Mouse (Mus musculus): ENCODE data around the gene Gckr. TPM values are rescaled to one million over a fixed set of nuclear protein-coding genes. Genes with fewer than 3 reads are reported as not detected.

The Gckr gene
- polyA plus RNA-seq (2015; fragmentation: Nextera tagmentation; extraction: Ambion mirVana) = 0.12 and 0.16 TPM in 2 replicates

DNA sequence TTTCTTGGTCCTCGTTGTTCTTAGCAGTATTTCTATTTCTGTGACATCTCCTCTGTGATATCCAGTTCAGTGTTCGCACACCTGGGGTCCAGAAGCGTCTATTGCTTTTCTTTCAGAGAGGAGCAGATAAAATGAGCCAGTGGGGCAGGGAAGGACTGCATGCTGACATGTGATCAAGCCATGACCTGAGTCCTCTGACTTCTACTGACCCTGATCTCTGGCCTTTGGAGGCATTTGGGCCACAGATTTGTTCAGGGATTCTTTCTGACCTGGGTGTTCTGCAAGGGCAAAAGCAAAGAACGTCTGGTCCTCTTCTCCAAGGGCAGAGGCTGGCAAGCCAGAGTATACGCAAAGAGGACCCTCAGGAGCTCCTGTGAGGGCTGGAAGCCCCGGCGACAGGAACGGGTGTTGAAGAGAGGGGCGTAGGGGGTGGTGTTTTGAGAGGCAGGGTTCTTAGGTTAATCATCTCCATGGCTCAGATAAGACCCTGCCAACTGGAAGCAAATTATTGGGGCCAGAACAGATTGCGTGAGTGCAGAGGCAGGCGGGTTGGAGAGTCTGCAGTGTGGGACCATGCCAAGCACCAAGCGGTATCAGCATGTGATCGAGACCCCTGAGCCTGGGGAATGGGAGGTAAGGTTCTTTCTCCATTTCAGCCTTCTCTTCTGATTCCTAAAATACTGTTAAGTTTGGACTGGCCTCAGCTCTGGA, at the start of gene Gckr:
Gene Gckr (plus strand): TSS at position 397 of the 711 bp plus-strand sequence.
- no peak within 1 kb of the TSS; the same call in 1 of the 2 replicates for H3K4me3 ChIP-seq
- H3K27ac ChIP-seq = no peak within 1 kb of the TSS
- peaks cover 22% of the 10 kb centered on the region for H3K4me1 ChIP-seq
- H3K27me3 ChIP-seq = no peaks in the 10 kb centered on the region
- ATAC-seq = no peak
- H3K9ac ChIP-seq = no peak within 1 kb of the TSS
- peak within 1 kb of the TSS; percentile 94 for H3K4me2 ChIP-seq
- 84% methylated on average over 13 of the region's 13 CpGs for WGBS
- H3K36me3 ChIP-seq (ENCODE audit: poor library complexity, severe bottlenecking) = peaks cover 13% of the 10 kb centered on the region
- no peaks in the 10 kb centered on the region for H3K9me3 ChIP-seq (replicated peaks)

GRCm38 (mm10) chr5:31250716-31251115, 46.5 kb upstream of the Gckr start:
- Histone ChIP-seq H3K4me2 (no peak overlapping the region), H3K4me3 (no peak overlapping the region), H3K4me1 (peaks cover 13% of the 10 kb centered on the region), H3K27me3 (no peaks in the 10 kb centered on the region), H3K27ac (no peak overlapping the region), H3K9me3 (replicated peaks) (no peaks in the 10 kb centered on the region), H3K36me3 (ENCODE audit: poor library complexity, severe bottlenecking) (peaks cover 98% of the 10 kb centered on the region), H3K9ac (peak overlapping the region; percentile 47; the same call in 1 of the 2 replicates)
- WGBS = 56% methylated on average over 4 of the region's 4 CpGs
- ATAC-seq = peak; percentile 52; the same call in 1 of the 2 replicates

DNA sequence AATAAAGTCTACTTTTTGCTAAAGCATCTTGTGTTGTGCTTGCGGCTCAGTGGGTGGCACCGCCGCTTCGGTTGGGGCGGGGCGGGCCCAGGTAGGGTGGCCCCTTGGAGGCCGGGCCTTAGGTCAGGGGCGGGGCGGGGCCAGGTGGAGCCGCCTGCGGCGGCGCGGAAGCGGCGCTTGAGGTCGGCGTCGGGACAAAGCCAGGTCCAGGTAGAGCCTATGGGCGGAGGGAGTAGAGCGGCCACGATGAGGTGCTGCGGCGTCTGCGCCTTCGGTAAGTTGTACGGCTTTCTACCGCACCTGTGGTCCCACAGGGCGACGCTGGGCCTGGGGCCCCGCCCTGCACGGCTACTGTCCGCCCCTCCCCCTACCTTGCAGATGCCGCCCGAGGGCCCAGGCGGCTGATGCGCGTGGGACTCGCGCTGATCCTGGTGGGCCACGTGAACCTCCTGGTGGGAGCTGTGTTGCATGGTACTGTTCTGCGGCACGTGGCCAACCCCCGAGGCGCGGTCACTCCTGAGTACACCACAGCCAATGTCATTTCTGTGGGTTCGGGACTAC, 45.6 kb upstream of the Gckr start, which contains the start of gene Krtcap3:
Gene Krtcap3 (plus strand): TSS at position 151 of the 561 bp plus-strand sequence.
- Histone ChIP-seq H3K9ac (peak within 1 kb of the TSS; percentile 47), H3K9me3 (replicated peaks) (no peaks in the 10 kb centered on the region), H3K27ac (no peak within 1 kb of the TSS), H3K4me1 (peaks cover 13% of the 10 kb centered on the region), H3K4me2 (peak within 1 kb of the TSS; percentile 50), H3K27me3 (no peaks in the 10 kb centered on the region), H3K36me3 (ENCODE audit: poor library complexity, severe bottlenecking) (peaks cover 97% of the 10 kb centered on the region), H3K4me3 (peak within 1 kb of the TSS; percentile 24)
- ATAC-seq = peak; percentile 63
- WGBS = 9% methylated on average over 46 of the region's 47 CpGs

GRCm38 (mm10) chr5:31252151-31252550, 45.1 kb upstream of the Gckr start:
- Histone ChIP-seq H3K4me3 (no peak overlapping the region), H3K4me2 (peak overlapping the region; percentile 50; the same call in 1 of the 2 replicates), H3K27me3 (no peaks in the 10 kb centered on the region), H3K27ac (no peak overlapping the region), H3K36me3 (ENCODE audit: poor library complexity, severe bottlenecking) (peaks cover 94% of the 10 kb centered on the region), H3K4me1 (peaks cover 13% of the 10 kb centered on the region), H3K9me3 (replicated peaks) (no peaks in the 10 kb centered on the region), H3K9ac (no peak overlapping the region)
- 41% methylated on average over 10 of the region's 10 CpGs for WGBS
- 0 out of 2 replicates have a peak, but pooled peaks have one; percentile 7 for ATAC-seq

DNA sequence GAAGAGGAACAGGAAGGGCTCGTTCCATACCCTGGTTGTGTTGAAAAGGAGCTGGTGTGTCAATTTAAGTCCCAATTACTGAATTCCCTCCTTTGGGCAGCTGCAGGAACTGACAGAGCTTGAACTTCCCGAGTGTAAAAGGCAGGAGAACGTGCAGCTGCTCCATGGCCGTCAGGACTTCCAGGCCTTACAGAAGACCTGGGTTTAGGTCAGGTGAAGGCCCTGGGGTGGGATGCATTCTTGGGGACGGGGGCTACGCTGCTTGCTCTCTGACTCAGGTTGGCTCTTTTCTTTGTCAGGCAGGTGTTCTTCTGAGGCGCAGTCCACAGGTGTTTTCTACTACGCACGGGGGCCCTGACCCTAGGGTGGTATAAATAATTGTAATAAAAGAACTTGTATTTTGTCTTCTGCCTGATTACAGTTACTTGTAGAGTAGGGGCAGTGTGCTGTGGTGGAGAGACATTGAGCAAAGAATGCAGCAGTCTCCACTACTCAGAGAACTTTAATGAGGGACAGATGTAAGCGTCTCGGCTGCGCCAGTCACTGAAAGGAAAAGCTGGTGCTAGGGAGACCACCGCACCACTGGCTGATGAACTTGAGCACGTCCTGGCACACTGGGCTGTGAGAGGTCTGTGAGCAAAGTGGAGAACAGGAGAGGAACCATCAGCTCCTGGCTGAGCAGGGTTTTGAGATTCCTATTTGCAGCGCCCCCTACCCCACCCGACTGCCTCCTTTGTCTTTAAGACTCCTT, 44.3 kb upstream of the Gckr start:
- Histone ChIP-seq H3K4me2 (no peak overlapping the region), H3K9ac (no peak overlapping the region), H3K27ac (no peak overlapping the region), H3K27me3 (no peaks in the 10 kb centered on the region), H3K4me3 (no peak overlapping the region), H3K4me1 (peaks cover 13% of the 10 kb centered on the region), H3K9me3 (replicated peaks) (no peaks in the 10 kb centered on the region), H3K36me3 (ENCODE audit: poor library complexity, severe bottlenecking) (peaks cover 92% of the 10 kb centered on the region)
- 85% methylated on average over 16 of the region's 16 CpGs for WGBS
- no peak for ATAC-seq

DNA sequence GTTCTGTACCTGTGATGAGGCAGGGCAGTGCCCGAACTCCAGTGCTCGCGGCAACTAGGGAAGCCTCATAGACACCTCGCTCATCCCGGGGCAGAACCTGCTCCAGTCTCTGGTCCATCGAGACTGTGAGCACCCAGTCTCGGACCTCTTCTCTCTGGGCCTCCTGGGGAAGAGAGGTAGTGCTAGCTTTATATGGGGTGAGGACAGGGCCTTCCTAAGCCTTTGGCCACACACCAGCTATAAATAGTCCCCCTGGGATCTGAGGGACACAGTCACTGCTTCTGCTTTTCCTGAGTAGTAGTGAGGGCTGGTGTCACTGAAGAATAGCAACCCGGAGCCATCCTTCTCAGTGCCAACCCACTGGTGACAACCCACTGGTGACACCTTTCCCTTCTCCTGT, 43.4 kb upstream of the Gckr start:
- H3K9ac ChIP-seq = no peak overlapping the region
- H3K9me3 ChIP-seq (replicated peaks) = no peaks in the 10 kb centered on the region
- H3K4me3 ChIP-seq = no peak overlapping the region
- peaks cover 90% of the 10 kb centered on the region for H3K36me3 ChIP-seq (ENCODE audit: poor library complexity, severe bottlenecking)
- H3K27ac ChIP-seq = no peak overlapping the region
- ATAC-seq = no peak
- H3K27me3 ChIP-seq = no peaks in the 10 kb centered on the region
- H3K4me2 ChIP-seq = no peak overlapping the region
- H3K4me1 ChIP-seq = peaks cover 13% of the 10 kb centered on the region
- 95% methylated on average over 8 of the region's 8 CpGs for WGBS

- 88% methylated on average over 7 of the region's 7 CpGs for WGBS
- no peak for ATAC-seq
- Histone ChIP-seq H3K27ac (no peak overlapping the region), H3K36me3 (ENCODE audit: poor library complexity, severe bottlenecking) (peaks cover 90% of the 10 kb centered on the region), H3K4me1 (peaks cover 13% of the 10 kb centered on the region), H3K4me2 (no peak overlapping the region), H3K27me3 (no peaks in the 10 kb centered on the region), H3K9me3 (replicated peaks) (no peaks in the 10 kb centered on the region), H3K4me3 (no peak overlapping the region), H3K9ac (no peak overlapping the region)
Observed at GRCm38 (mm10) chr5:31254452-31254851, 42.8 kb upstream of the Gckr start.

- H3K4me2 ChIP-seq = no peak overlapping the region
- H3K4me3 ChIP-seq = no peak overlapping the region
- H3K4me1 ChIP-seq = peaks cover 13% of the 10 kb centered on the region
- H3K27me3 ChIP-seq = no peaks in the 10 kb centered on the region
- no peak overlapping the region for H3K9ac ChIP-seq
- no peak overlapping the region for H3K27ac ChIP-seq
- 90% methylated on average over 8 of the region's 8 CpGs for WGBS
- H3K9me3 ChIP-seq (replicated peaks) = no peaks in the 10 kb centered on the region
- no peak for ATAC-seq
- peaks cover 90% of the 10 kb centered on the region for H3K36me3 ChIP-seq (ENCODE audit: poor library complexity, severe bottlenecking)
Observed at GRCm38 (mm10) chr5:31254901-31255300, 42.3 kb upstream of the Gckr start.

GRCm38 (mm10) chr5:31255381-31255780, 41.9 kb upstream of the Gckr start:
- Histone ChIP-seq H3K4me2 (no peak overlapping the region), H3K9ac (no peak overlapping the region), H3K36me3 (ENCODE audit: poor library complexity, severe bottlenecking) (peaks cover 90% of the 10 kb centered on the region), H3K27me3 (no peaks in the 10 kb centered on the region), H3K4me1 (peaks cover 13% of the 10 kb centered on the region), H3K4me3 (no peak overlapping the region), H3K27ac (no peak overlapping the region), H3K9me3 (replicated peaks) (no peaks in the 10 kb centered on the region)
- ATAC-seq = no peak
- WGBS = 90% methylated on average over 2 of the region's 2 CpGs

DNA sequence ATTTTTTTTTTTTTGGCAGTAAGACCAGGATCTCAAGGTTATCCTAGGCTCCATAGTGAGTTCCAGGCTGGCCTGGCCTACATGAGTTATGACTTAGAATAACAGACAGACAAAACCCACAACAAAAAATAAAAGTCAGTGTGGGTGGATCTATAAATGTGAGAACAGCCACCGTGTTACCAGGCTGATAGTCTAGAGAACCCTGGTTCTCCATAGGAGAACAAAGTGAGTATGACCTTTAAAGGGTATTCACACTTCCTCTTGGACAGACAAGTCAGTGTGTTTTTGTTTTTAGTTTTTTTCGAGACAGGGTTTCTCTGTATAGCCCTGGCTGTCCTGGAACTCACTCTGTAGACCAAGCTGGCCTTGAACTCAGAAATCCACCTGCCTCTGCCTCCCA, 41.3 kb upstream of the Gckr start:
- ATAC-seq = no peak
- H3K36me3 ChIP-seq (ENCODE audit: poor library complexity, severe bottlenecking) = peaks cover 90% of the 10 kb centered on the region
- H3K4me2 ChIP-seq = no peak overlapping the region
- H3K27ac ChIP-seq = no peak overlapping the region
- no peaks in the 10 kb centered on the region for H3K9me3 ChIP-seq (replicated peaks)
- H3K27me3 ChIP-seq = no peaks in the 10 kb centered on the region
- peaks cover 12% of the 10 kb centered on the region for H3K4me1 ChIP-seq
- H3K4me3 ChIP-seq = no peak overlapping the region
- no peak overlapping the region for H3K9ac ChIP-seq
- 85% methylated on average over 2 of the region's 2 CpGs for WGBS

GRCm38 (mm10) chr5:31257616-31258015, 39.6 kb upstream of the Gckr start:
- H3K4me3 ChIP-seq = no peak overlapping the region
- no peak overlapping the region for H3K9ac ChIP-seq
- H3K9me3 ChIP-seq (replicated peaks) = no peaks in the 10 kb centered on the region
- H3K4me1 ChIP-seq = no peaks in the 10 kb centered on the region
- no peak for ATAC-seq
- H3K4me2 ChIP-seq = no peak overlapping the region
- 94% methylated on average over 11 of the region's 11 CpGs for WGBS
- H3K36me3 ChIP-seq (ENCODE audit: poor library complexity, severe bottlenecking) = peaks cover 90% of the 10 kb centered on the region
- no peaks in the 10 kb centered on the region for H3K27me3 ChIP-seq
- H3K27ac ChIP-seq = no peak overlapping the region

DNA sequence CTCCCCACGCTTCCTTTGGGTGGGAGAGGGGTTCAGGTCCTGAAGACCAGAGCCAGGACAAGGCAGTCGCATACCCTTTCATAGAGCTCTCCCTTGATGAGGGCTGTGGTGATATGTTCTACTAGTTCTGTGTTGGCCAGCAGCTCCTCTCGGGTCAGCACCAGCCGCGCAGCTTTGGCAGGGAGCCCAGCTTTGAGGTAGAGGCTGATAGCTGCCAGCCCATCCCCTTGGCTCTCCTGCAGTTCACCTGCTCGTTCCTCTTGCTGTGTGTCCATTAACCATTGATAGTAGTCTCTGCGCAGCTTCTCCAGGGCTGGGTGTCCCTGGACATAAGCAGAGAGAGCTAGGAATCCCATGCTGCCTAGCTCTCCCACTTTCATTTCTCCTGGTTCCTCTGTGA, 31.1 kb upstream of the Gckr start:
- H3K36me3 ChIP-seq (ENCODE audit: poor library complexity, severe bottlenecking) = peaks cover 93% of the 10 kb centered on the region
- H3K27ac ChIP-seq = no peak overlapping the region
- ATAC-seq = no peak
- no peaks in the 10 kb centered on the region for H3K27me3 ChIP-seq
- no peak overlapping the region for H3K4me3 ChIP-seq
- H3K4me2 ChIP-seq = no peak overlapping the region
- H3K9ac ChIP-seq = no peak overlapping the region
- WGBS = 88% methylated on average over 7 of the region's 7 CpGs
- no peaks in the 10 kb centered on the region for H3K4me1 ChIP-seq
- no peaks in the 10 kb centered on the region for H3K9me3 ChIP-seq (replicated peaks)

Data from forebrain, embryonic 13.5 days (tissue).